Mouse (Mus musculus): Measurements from ENCODE around the gene Hagh.

DNA sequence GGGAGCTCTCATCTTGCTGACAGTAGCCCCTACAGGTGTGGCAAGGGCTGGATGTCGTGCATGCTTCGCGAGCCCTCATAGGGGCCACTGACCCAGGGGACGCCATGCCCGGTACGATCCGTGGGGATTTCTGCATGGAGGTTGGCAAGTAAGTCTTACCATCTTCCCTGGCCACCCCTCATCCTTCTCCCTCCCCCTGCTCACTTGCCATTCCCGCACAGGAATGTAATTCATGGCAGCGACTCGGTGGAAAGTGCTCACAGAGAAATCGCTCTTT, 57.0 kb downstream of the Hagh start:
- no peak for TF ChIP-seq CTCF (IDR thresholded peaks at IDR 0.05; ENCODE audit: borderline replicate concordance, extremely low read depth, insufficient read depth, insufficient read length)
- no peak for TF ChIP-seq POLR2A (IDR thresholded peaks at IDR 0.05; ENCODE audit: borderline replicate concordance, extremely low read depth, insufficient read depth, insufficient read length, poor library complexity, severe bottlenecking)
